Mouse (Mus musculus) heart, adult 2 months (tissue): ENCODE results near the gene Plxdc2.

ENCODE experiments used
- CTCF ChIP-seq: fragments of 200-600 bp; IDR thresholded peaks from 2 replicates; pipeline ENCODE4 v1.8.1; 2022; ENCODE audit warnings: antibody characterized with exemption, mild to moderate bottlenecking, moderate library complexity
- POLR2A ChIP-seq: fragments of 200-500 bp; IDR thresholded peaks from 2 replicates; pipeline ENCODE4 v1.6.1; 2011; ENCODE audit warnings: mild to moderate bottlenecking, low read depth, low read length, control low read depth; ENCODE audit not compliant: insufficient read depth

GRCm38 (mm10) chr2:16502843-16503242, 146.7 kb downstream of the Plxdc2 start:
- TF ChIP-seq CTCF (no peak), POLR2A (no peak)
